Mouse (Mus musculus) adrenal gland, postnatal 36 days (tissue): ENCODE data around the gene Rps6ka5. TPM values are rescaled to one million over a fixed set of nuclear protein-coding genes. Genes with fewer than 3 reads are reported as not detected.

Source experiments
- total RNA-seq, 2 experiments: library from RNA; stranded (reverse); gene quantifications; 2 replicates each; pipeline ENCODE4 v1.2.3; 2021

The Rps6ka5 gene
- total RNA-seq, 2 experiments from 2014 or later = 4.1 to 8.2 TPM

Other genes starting within 250 kb of the Rps6ka5 start
- 10 to 100 TPM; 75.9 to 82.8 TPM for gene Ttc7b, start 206.2 kb downstream of the Rps6ka5 start, total RNA-seq
- 10 to 100 TPM; 11.2 to 15.6 TPM for gene Dglucy, start 52.1 kb upstream of the Rps6ka5 start, total RNA-seq
- under 1 TPM; 0.79 to 0.82 TPM for gene Gpr68, start 181.2 kb upstream of the Rps6ka5 start, total RNA-seq